Mouse (Mus musculus): ENCODE measurements around the gene Spdef. TPM values are rescaled to one million over a fixed set of nuclear protein-coding genes. Genes with fewer than 3 reads are reported as not detected.

The Spdef gene
- polyA plus RNA-seq, 1 experiment from 2014 or later: not detected

DNA sequence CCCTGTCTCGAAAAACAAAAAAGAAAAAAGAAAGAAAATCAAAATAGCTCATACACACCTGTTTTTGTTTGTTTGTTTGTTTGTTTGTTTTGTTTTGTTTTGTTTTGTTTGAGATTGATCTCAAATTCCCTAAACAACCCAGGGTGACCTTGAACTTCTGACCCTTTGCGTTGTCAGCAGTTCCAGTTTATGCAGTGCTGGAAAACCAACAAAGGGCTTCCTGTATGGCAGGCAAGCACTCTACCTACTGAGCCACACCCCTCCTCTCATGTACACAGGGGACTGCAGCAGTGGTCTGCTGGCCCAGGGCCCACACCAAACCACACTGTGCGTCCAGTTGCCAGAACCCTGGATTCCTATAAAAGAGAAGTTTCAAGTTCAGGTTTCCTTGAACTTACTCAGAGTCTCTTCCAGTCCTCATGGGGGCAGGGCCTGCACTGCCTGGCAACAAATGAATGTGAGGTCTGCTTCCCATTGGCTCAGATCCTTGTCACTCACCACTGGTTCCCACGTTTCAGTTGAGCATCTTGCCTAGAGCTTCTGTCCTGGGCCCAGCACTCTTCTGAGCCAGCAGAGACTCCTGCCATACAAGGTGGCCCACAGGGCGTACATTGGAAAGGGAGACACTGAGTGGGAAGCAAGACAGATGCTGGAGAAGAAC lies 24.7 kb downstream of the Spdef start:
- Histone ChIP-seq H3K36me3 (no peaks in the 10 kb centered on the region), H3K9me3 (no peaks in the 10 kb centered on the region), H3K27me3 (peaks cover 29% of the 10 kb centered on the region), H3K27ac (no peak overlapping the region), H3K9ac (no peak overlapping the region), H3K4me3 (no peak overlapping the region), H3K4me1 (peaks cover 18% of the 10 kb centered on the region), H3K4me2 (no peak overlapping the region)
- ATAC-seq (ENCODE audit: insufficient number of reproducible peaks, insufficient read depth, low FRiP score, low TSS enrichment, low read depth): no peak
- 59% methylated on average over 5 of the region's 5 CpGs for WGBS

DNA sequence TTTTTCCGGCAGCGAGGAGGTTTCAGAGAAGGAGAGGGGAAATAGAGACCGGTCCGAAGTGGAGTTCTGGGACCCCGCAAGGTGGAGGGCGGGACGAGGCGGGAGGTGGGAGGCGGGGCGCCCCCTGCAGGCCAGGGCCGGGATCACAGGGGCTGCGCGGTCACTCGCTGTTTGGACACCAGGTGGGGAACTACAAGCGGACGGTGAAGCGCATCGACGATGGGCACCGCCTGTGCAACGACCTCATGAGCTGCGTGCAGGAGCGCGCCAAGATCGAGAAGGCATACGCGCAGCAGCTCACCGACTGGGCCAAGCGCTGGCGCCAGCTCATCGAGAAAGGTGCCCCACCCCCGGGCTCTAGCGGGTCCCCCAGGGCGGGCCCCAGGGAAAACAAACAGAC lies 26.2 kb downstream of the Spdef start:
- WGBS: 2% methylated on average over 34 of the region's 34 CpGs

GRCm38 (mm10) chr17:27701856-27702255 lies 26.9 kb downstream of the Spdef start:
- 67% methylated on average over 6 of the region's 6 CpGs for WGBS
- H3K4me3 ChIP-seq: no peak overlapping the region
- H3K27me3 ChIP-seq: peaks cover 20% of the 10 kb centered on the region
- H3K9me3 ChIP-seq: no peaks in the 10 kb centered on the region
- H3K4me1 ChIP-seq: peaks cover 8% of the 10 kb centered on the region
- no peak overlapping the region for H3K9ac ChIP-seq
- ATAC-seq (ENCODE audit: insufficient number of reproducible peaks, insufficient read depth, low FRiP score, low TSS enrichment, low read depth): no peak
- H3K4me2 ChIP-seq: no peak overlapping the region
- H3K27ac ChIP-seq: 0 out of 2 replicates have a peak overlapping the region, but pooled peaks have one; percentile 39
- no peaks in the 10 kb centered on the region for H3K36me3 ChIP-seq

More for the DNA sequence above, 26.2 kb downstream of the Spdef start:
- ATAC-seq (ENCODE audit: insufficient number of reproducible peaks, insufficient read depth, low FRiP score, low TSS enrichment, low read depth): no peak
- H3K9me3 ChIP-seq: no peaks in the 10 kb centered on the region
- peak overlapping the region; percentile 55; the same call in 1 of the 2 replicates for H3K9ac ChIP-seq
- peaks cover 8% of the 10 kb centered on the region for H3K4me1 ChIP-seq
- H3K27ac ChIP-seq: no peak overlapping the region
- H3K4me2 ChIP-seq: peak overlapping the region; percentile 62
- peaks cover 26% of the 10 kb centered on the region for H3K27me3 ChIP-seq
- H3K4me3 ChIP-seq: peak overlapping the region; percentile 39
- H3K36me3 ChIP-seq: no peaks in the 10 kb centered on the region

DNA sequence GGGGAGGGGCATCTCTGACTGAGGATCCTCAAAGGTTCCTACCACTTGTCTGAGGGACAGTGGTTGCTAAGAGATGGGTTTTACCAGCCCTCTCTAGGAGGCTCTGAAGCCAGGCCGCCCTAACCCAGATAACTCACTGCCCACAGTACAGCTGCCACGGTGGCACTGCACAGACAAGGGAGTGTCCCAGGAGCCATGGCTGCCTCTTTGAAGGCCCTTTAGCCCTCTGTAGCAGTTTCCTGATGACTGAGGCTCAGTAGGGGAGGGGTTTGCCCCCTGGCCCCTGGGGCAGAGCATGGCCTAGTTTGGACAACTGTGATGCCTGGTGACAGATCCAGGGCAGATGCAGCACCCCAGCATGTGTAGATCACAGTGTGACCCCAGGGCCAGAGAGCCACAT lies 27.9 kb downstream of the Spdef start:
- Histone ChIP-seq H3K4me1 (peaks cover 8% of the 10 kb centered on the region), H3K9ac (peak overlapping the region; percentile 44)
- ATAC-seq (ENCODE audit: insufficient number of reproducible peaks, insufficient read depth, low FRiP score, low TSS enrichment, low read depth): no peak

DNA sequence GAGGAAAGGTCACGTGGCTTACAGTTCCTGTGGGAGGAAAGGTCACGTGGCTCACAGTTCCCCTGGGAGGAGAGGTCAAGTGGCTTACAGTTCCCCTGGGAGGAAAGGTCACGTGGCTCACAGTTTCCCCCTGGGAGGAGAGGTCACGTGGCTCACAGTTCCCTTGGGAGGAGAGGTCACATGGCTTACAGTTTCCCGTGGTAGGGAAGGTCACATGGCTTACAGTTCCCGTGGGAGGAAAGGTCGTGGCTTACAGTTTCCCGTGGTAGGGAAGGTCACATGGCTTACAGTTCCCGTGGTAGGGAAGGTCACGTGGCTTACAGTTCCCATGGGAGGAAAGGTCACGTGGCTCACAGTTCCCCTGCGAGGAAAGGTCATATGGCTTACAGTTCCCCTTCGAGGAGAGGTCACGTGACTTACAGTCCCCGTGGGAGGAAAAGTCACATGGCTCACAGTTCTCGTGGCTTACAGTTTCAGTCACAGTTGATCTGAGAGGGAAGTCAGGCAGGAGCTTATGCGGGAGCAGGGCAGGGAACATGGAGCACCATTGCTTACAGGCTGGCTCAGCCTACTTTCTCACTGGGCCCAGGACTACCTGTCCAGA lies 29.0 kb downstream of the Spdef start:
- 0 out of 2 replicates have a peak, but pooled peaks have one; percentile 56 for ATAC-seq (ENCODE audit: insufficient number of reproducible peaks, insufficient read depth, low FRiP score, low TSS enrichment, low read depth)
- Histone ChIP-seq H3K4me1 (peaks cover 8% of the 10 kb centered on the region), H3K36me3 (no peaks in the 10 kb centered on the region), H3K27me3 (peaks cover 2% of the 10 kb centered on the region; the same call in 1 of the 2 replicates), H3K9ac (no peak overlapping the region), H3K27ac (no peak overlapping the region), H3K4me2 (no peak overlapping the region), H3K4me3 (no peak overlapping the region), H3K9me3 (no peaks in the 10 kb centered on the region)
- 84% methylated on average over 17 of the region's 17 CpGs for WGBS

More for the DNA sequence above, 27.9 kb downstream of the Spdef start:
- no peaks in the 10 kb centered on the region for H3K9me3 ChIP-seq
- H3K4me2 ChIP-seq: no peak overlapping the region
- WGBS: 63% methylated on average over 2 of the region's 2 CpGs
- peaks cover 10% of the 10 kb centered on the region; the same call in 1 of the 2 replicates for H3K27me3 ChIP-seq
- H3K36me3 ChIP-seq: no peaks in the 10 kb centered on the region
- H3K27ac ChIP-seq: no peak overlapping the region
- no peak overlapping the region for H3K4me3 ChIP-seq

GRCm38 (mm10) chr17:27690993-27691693 lies 37.6 kb downstream of the Spdef start:
- H3K4me1 ChIP-seq: peaks cover 6% of the 10 kb centered on the region
- H3K36me3 ChIP-seq: no peaks in the 10 kb centered on the region
- no peak for ATAC-seq (ENCODE audit: insufficient number of reproducible peaks, insufficient read depth, low FRiP score, low TSS enrichment, low read depth)
- H3K9ac ChIP-seq: no peak overlapping the region
- H3K27ac ChIP-seq: no peak overlapping the region
- peaks cover 24% of the 10 kb centered on the region for H3K27me3 ChIP-seq
- no peaks in the 10 kb centered on the region for H3K9me3 ChIP-seq
- H3K4me3 ChIP-seq: no peak overlapping the region
- no peak overlapping the region for H3K4me2 ChIP-seq
- 56% methylated on average over 14 of the region's 14 CpGs for WGBS

DNA sequence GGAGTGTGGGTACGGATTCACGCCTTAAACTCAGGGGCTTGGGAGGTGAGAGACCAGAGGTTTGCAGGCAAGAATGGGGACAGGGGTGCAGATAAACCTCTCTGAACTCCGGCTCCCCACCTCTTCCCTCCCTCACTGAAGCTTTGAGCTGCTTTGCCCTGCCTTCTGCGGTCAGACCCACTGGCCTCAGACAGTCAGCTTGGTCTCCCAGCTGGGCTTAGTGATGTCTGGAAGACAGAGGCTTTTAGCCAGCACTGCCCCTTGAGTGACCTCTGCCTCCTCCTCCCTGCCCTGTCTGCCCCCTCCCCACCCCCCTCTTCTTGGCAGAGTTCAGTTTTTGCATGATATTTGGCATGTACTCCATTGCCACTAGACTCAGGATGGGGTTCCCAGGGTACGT lies 42.4 kb downstream of the Spdef start:
- Histone ChIP-seq H3K9ac (no peak overlapping the region), H3K36me3 (no peaks in the 10 kb centered on the region), H3K9me3 (no peaks in the 10 kb centered on the region), H3K27me3 (peaks cover 55% of the 10 kb centered on the region), H3K4me3 (no peak overlapping the region), H3K4me2 (peak overlapping the region; percentile 99; the same call in 1 of the 2 replicates), H3K27ac (no peak overlapping the region), H3K4me1 (peaks cover 19% of the 10 kb centered on the region)
- ATAC-seq (ENCODE audit: insufficient number of reproducible peaks, insufficient read depth, low FRiP score, low TSS enrichment, low read depth): no peak
- WGBS: 46% methylated on average over 5 of the region's 5 CpGs

DNA sequence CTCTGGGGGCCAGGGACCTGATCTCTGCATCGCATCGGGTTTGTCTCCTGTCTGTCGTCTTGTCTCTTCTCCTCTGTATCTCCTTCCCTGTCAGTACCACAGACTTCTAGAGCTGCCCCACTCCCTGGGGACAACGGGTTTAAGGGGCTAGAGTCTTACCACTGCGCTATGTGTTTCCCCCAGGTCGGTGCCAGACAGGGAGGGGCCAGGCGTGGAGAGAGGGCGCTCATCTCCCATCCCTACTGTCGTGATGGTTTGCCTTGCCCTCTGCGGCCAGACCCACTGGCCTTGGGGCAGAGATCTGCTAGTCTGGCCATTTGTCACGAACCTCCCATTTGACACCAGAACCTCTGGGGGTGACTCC lies 43.2 kb downstream of the Spdef start:
- Histone ChIP-seq H3K4me2 (peak overlapping the region; percentile 99), H3K4me3 (peak overlapping the region; percentile 52), H3K27me3 (peaks cover 55% of the 10 kb centered on the region), H3K36me3 (no peaks in the 10 kb centered on the region), H3K9ac (peak overlapping the region; percentile 70), H3K27ac (no peak overlapping the region), H3K9me3 (no peaks in the 10 kb centered on the region), H3K4me1 (peaks cover 19% of the 10 kb centered on the region)
- WGBS: 4% methylated on average over 11 of the region's 11 CpGs
- ATAC-seq (ENCODE audit: insufficient number of reproducible peaks, insufficient read depth, low FRiP score, low TSS enrichment, low read depth): no peak

- peak overlapping the region; percentile 52 for H3K4me3 ChIP-seq
- peaks cover 19% of the 10 kb centered on the region for H3K4me1 ChIP-seq
- no peaks in the 10 kb centered on the region for H3K36me3 ChIP-seq
- ATAC-seq (ENCODE audit: insufficient number of reproducible peaks, insufficient read depth, low FRiP score, low TSS enrichment, low read depth): no peak
- WGBS: under 1% methylated on average over 42 of the region's 53 CpGs
- peak overlapping the region; percentile 70 for H3K9ac ChIP-seq
- peaks cover 55% of the 10 kb centered on the region for H3K27me3 ChIP-seq
- H3K27ac ChIP-seq: no peak overlapping the region
- H3K9me3 ChIP-seq: no peaks in the 10 kb centered on the region
- peak overlapping the region; percentile 99 for H3K4me2 ChIP-seq
Measured at GRCm38 (mm10) chr17:27684886-27685549, 43.7 kb downstream of the Spdef start.

DNA sequence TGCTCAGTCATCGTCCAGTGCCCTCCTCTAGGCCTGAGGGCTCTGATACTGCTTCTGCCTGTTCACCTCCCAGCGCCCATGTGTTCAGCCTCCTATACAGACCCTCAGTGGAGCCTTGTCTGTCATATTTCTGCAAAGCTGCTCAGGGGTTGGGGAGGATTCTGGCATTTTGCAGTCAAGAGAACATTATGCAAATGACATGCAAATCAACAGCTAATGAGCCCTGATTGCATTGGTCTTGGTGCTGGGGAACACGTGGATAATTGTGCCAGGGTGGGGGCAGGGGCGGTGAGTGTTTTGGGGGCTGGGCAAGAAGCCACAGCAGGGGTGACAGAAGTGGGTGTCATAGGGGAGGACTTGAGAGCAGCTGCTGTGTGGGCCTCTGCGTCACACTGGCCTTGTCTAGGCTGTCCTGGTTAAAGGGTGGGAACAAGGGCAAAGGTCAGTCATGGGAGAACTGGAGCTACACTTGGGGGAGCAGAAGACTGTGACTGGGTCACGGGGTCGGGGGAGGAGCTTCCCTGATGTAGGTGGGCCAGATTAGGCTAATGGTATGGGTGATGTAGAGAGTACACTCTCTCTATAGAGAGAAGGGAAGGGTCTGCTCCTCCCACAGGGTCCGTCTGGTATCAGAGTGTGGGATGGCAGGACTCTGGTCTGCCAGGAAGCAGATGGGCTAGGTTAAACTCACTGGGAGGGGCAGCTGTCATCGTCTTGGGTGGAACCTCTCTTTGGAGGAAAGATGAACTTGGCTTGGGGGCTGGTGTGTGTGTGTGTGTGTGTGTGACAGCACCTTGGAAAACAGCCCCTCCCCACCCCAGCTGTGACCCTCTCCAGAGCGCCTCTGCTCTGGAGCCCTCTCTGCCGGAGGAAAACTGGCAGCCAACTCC lies 49.6 kb downstream of the Spdef start:
- no peak overlapping the region for H3K4me3 ChIP-seq
- H3K27me3 ChIP-seq: peaks cover 12% of the 10 kb centered on the region; the same call in 1 of the 2 replicates
- no peaks in the 10 kb centered on the region for H3K9me3 ChIP-seq
- no peak overlapping the region for H3K9ac ChIP-seq
- H3K4me2 ChIP-seq: no peak overlapping the region
- WGBS: 50% methylated on average over 11 of the region's 11 CpGs
- no peak overlapping the region for H3K27ac ChIP-seq
- ATAC-seq (ENCODE audit: insufficient number of reproducible peaks, insufficient read depth, low FRiP score, low TSS enrichment, low read depth): no peak
- H3K4me1 ChIP-seq: peaks cover 7% of the 10 kb centered on the region; the same call in 1 of the 2 replicates
- no peaks in the 10 kb centered on the region for H3K36me3 ChIP-seq
